Mouse (Mus musculus) thymus, adult 2 months (tissue): ENCODE data around the gene Mgmt. TPM values are rescaled to one million over a fixed set of nuclear protein-coding genes. Genes with fewer than 3 reads are reported as not detected.

Experiments used
- DNase-seq: peaks from one replicate; pipeline ENCODE4 v3.0.0; 2021
- H3K27ac ChIP-seq: fragments of 200-500 bp; 2 replicates; pipeline ENCODE4 v1.5.1; 2012; ENCODE audit warnings: low read length, control low read depth; ENCODE audit not compliant: control insufficient read depth, insufficient read depth
- H3K27me3 ChIP-seq: fragments of 200-500 bp; 2 replicates; pipeline ENCODE4 v1.6.1; 2012; ENCODE audit warnings: mild to moderate bottlenecking, low read length, moderate library complexity, mixed read lengths; ENCODE audit not compliant: control insufficient read depth, insufficient read depth
- H3K36me3 ChIP-seq: fragments of 200-500 bp; 2 replicates; pipeline ENCODE4 v1.6.1; 2012; ENCODE audit warnings: mild to moderate bottlenecking, low read length, moderate library complexity; ENCODE audit not compliant: control insufficient read depth, insufficient read depth
- H3K4me1 ChIP-seq: fragments of 200-500 bp; replicated peaks from 2 replicates; pipeline ENCODE4 v1.6.1; 2012; ENCODE audit warnings: low read length; ENCODE audit not compliant: control insufficient read depth, insufficient read depth
- H3K4me3 ChIP-seq: fragments of 200-500 bp; 2 replicates; pipeline ENCODE4 v1.5.1; 2012; ENCODE audit warnings: mild to moderate bottlenecking, low read length, control low read depth, moderate library complexity; ENCODE audit not compliant: control insufficient read depth, insufficient read depth
- CTCF ChIP-seq: fragments of 200-500 bp; IDR thresholded peaks from 2 replicates; pipeline ENCODE4 v1.5.1; 2012; ENCODE audit warnings: mild to moderate bottlenecking, control low read depth, low read length, moderate library complexity, borderline replicate concordance; ENCODE audit not compliant: control insufficient read depth, poor library complexity, insufficient read depth; ENCODE audit errors: extremely low read depth
- POLR2A ChIP-seq: fragments of 200-500 bp; IDR thresholded peaks from 2 replicates; pipeline ENCODE4 v1.6.1; 2012; ENCODE audit warnings: mild to moderate bottlenecking, low read length, control low read depth, moderate library complexity; ENCODE audit not compliant: control insufficient read depth, poor library complexity, insufficient read depth; ENCODE audit errors: extremely low read depth
- WGBS: fragments of 180-500 bp; shearing (Covaris S2); methylation state at CpG from one replicate; pipeline ENCODE4 v1.1.7; 2018; 5-methylcytosine and 5-hydroxymethylcytosine counted together
- polyA plus RNA-seq: library from polyadenylated mRNA; depleted of rRNA; stranded (reverse); fragments of >200 nt; gene quantifications from 2 replicates; pipeline ENCODE4 v1.2.3, GENCODE M21; 2012

Gene Mgmt
- polyA plus RNA-seq, 1 experiment: 2.9 TPM

DNA sequence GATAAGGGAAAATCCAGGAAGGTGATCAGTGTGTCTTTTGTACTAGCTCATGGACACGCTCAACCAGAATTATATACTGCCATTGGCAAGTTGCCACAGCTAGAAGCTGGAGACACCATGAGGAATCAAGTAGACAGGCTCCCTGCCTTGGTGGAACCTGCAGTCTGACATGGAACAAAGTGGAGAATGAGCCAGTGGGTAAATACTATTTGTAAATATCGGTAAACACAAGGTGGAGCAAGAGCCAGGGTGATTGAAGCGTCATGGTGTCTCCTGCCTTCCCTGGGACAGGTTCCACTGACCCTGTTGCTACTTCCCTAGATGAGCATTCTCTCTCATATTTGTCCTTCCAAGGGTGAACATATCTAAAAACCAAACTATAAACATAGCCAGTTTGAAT lies 44.6 kb upstream of the Mgmt start:
- no peaks in the 10 kb centered on the region for H3K4me1 ChIP-seq
- no peaks in the 10 kb centered on the region for H3K27me3 ChIP-seq
- no peak for TF ChIP-seq POLR2A
- 90% methylated on average over 3 of the region's 3 CpGs for WGBS
- no peak for DNase-seq
- H3K36me3 ChIP-seq: no peaks in the 10 kb centered on the region
- H3K4me3 ChIP-seq: no peak overlapping the region
- no peak overlapping the region for H3K27ac ChIP-seq

DNA sequence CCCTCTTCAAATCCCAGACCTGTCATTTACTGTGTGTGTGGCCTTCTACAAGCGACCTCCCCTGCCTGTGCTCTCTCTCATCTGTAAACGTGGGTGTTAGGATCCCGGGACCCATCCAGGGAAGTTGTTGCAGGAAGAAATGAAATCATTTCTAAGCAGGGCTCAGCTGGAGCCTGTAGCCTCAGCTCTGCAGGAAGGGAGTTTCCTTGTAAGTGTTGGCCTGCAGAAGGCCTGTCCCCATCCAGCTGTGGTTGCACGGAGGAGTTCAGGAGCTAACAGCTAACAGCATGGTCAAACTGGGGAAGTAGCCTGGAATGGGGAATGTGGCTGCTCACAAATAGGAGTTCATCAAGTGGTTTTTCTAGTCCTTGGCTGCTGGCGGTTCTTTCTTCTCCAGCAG lies 44.1 kb upstream of the Mgmt start:
- H3K36me3 ChIP-seq: no peaks in the 10 kb centered on the region
- no peak overlapping the region for H3K4me3 ChIP-seq
- H3K27ac ChIP-seq: no peak overlapping the region
- WGBS: 85% methylated on average over 5 of the region's 5 CpGs
- H3K4me1 ChIP-seq: no peaks in the 10 kb centered on the region
- DNase-seq: no peak
- no peaks in the 10 kb centered on the region for H3K27me3 ChIP-seq
- TF ChIP-seq CTCF (no peak), POLR2A (no peak)

DNA sequence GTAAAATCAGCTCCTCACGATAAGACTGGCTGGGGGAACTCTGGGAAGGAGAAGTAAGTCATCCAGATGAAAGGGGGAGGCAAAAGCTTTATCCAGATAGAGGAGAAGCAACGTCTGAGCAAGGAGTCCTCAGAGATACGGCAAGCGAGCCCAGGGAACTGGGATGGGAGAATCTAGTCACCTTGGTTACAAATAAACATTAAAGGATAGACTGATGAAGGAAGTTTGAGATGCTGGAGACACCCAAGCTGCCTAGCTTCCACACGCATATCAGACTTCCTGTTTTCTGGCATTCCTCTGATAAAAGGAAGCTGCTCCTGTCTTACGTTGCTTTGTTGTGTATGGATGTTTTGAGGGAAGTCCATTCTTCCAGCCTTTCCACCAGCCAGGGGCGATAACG lies 42.5 kb upstream of the Mgmt start:
- 63% methylated on average over 8 of the region's 8 CpGs for WGBS
- no peak for DNase-seq
- Histone ChIP-seq H3K4me3 (no peak overlapping the region), H3K4me1 (no peaks in the 10 kb centered on the region), H3K36me3 (no peaks in the 10 kb centered on the region), H3K27ac (no peak overlapping the region), H3K27me3 (no peaks in the 10 kb centered on the region)
- TF ChIP-seq CTCF (no peak), POLR2A (no peak)

DNA sequence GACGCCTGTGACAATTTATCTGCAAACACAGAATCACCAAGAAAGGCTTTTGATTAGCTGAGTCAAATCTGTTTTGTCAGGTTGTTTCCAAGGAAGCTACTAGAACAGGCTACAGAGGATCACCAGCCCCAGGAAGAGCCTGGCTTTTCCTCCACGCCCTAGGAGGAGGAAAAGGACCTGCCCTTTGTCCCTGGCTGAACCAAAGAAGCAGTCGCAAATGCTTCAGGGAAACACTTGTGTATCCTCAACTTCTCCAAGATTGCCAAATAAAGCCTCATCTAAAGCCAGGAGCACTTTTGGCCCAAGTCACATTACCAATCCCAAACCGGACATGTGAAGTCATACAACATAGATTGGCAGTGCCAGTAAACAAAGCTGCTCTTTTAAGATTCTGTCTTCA lies 41.7 kb upstream of the Mgmt start:
- H3K27me3 ChIP-seq: no peaks in the 10 kb centered on the region
- H3K36me3 ChIP-seq: no peaks in the 10 kb centered on the region
- 75% methylated on average over 4 of the region's 4 CpGs for WGBS
- H3K4me3 ChIP-seq: no peak overlapping the region
- TF ChIP-seq CTCF (no peak), POLR2A (no peak)
- no peaks in the 10 kb centered on the region for H3K4me1 ChIP-seq
- DNase-seq: no peak
- no peak overlapping the region for H3K27ac ChIP-seq

DNA sequence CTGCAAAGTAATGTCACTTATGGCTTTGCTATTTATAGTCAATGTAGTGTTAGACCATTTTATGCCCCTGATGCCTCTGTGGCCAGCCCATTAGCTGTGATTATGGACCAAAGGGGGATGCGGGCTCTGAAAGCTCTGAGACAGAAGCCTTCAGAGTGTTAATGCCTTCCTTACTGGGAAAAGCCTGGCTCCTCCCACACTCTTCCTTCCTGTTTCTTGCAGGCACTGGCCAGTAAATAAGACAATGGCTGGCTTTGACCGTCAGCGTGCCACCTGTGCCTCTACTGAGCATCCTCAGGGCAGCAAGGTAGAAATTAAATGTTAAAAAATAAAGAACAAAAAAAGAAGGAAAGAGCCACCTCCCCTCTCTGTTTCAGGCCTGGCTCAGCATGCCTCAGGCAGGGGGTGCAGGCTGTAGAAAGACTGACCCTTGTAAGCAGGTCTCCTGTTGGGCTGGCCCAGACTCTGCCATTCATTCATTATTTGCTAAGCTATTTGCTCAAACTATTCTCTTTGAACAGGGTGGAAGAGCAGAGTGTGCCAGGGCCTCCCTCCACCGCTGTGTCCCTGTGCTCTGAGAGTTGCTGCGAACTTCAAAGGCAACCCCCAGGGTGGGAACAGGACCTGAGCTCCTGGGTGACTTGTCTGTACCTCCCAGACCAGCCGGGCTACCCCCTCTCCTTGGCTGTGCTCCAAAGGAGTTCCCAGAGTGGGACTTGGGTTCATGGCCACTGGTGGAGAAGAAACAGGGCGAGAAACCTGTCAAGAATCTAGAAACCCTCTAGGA lies 29.5 kb upstream of the Mgmt start:
- Histone ChIP-seq H3K36me3 (no peaks in the 10 kb centered on the region), H3K4me3 (no peak overlapping the region), H3K27me3 (no peaks in the 10 kb centered on the region), H3K27ac (no peak overlapping the region), H3K4me1 (no peaks in the 10 kb centered on the region)
- 61% methylated on average over 7 of the region's 7 CpGs for WGBS
- DNase-seq: no peak
- TF ChIP-seq POLR2A (no peak), CTCF (no peak)

DNA sequence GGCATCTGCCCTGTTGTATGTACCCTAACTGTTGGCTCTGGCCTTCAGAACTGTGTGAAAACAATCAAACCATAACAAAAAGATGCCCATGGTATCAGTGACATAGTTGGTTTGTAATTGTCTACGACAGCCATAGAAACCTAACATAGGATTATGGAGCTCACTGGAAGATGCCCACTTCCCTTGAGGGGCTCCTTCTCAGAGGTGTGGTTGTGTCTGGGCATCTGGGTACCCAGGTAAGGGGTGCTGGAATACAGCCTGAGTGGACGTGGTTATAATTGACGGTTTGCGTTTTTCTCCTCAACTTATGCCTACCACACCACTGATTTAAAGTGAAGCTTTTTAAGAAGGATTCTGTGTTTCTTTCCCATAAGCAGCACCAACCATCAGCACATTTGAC lies 28.5 kb upstream of the Mgmt start:
- TF ChIP-seq POLR2A: no peak
- Histone ChIP-seq H3K4me3 (no peak overlapping the region), H3K27me3 (no peaks in the 10 kb centered on the region), H3K36me3 (no peaks in the 10 kb centered on the region), H3K4me1 (no peaks in the 10 kb centered on the region), H3K27ac (no peak overlapping the region)
- 96% methylated on average over 4 of the region's 4 CpGs for WGBS
- DNase-seq: no peak

DNA sequence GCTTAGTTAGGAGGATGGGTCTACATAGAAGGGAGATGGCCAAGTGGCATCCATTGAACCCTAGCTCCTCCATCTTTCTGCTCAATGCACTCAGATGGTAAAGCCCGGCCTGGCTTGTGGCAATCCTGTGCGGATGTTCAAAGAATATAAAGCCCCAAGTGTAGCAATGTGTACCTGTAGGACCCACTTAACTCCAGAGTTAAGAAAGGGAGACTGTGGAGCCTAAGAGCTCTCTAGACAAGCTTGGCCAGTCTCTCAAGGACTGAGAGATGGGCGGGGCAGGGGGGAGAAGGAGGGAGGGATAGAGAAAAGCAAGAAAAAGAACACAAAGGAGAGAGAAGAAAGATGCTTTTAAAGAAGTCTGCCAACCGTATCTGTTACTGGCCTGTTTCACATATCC lies 27.9 kb upstream of the Mgmt start:
- DNase-seq: no peak
- Histone ChIP-seq H3K36me3 (no peaks in the 10 kb centered on the region), H3K27ac (no peak overlapping the region), H3K4me1 (no peaks in the 10 kb centered on the region), H3K27me3 (no peaks in the 10 kb centered on the region), H3K4me3 (no peak overlapping the region)
- 88% methylated on average over 4 of the region's 4 CpGs for WGBS
- TF ChIP-seq CTCF: no peak
- TF ChIP-seq POLR2A: no peak
